Mouse (Mus musculus) cortical plate, adult 2 months (tissue): Measurements from ENCODE around the gene Apol10b.

Experiments used
- CTCF ChIP-seq: fragments of 200-500 bp; IDR thresholded peaks from 2 replicates; pipeline ENCODE4 v1.5.1; 2011; ENCODE audit warnings: mild to moderate bottlenecking, control low read depth, low read length; ENCODE audit not compliant: insufficient read depth; ENCODE audit errors: extremely low read depth
- POLR2A ChIP-seq: fragments of 200-500 bp; IDR thresholded peaks from 2 replicates; pipeline ENCODE4 v1.6.1; 2011; ENCODE audit warnings: mild to moderate bottlenecking, low read length, control low read depth; ENCODE audit not compliant: insufficient read depth; ENCODE audit errors: extremely low read depth

DNA sequence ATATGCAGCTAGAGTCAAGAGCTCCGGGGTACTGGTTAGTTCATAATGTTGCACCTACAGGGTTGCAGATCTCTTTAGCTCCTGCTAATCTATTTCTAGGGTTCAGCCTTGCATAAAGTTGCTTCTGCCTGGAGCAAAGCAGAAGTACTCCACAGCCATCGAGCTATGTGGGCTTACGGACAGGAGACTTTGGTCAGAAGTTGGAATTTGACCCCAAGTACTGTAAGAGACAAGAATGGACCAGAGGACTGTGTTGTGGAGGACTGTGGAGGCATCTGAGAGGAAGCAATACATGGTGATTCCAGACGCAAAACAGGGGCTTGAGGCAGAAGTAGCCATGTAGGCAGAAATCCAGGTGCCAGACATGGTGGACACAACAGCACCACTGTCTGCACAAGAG lies 16.6 kb downstream of the Apol10b start:
- no peak for TF ChIP-seq CTCF
- no peak for TF ChIP-seq POLR2A
